Mouse (Mus musculus) liver, adult 2 months (tissue): Measurements from ENCODE around the gene Rab3c. TPM values are rescaled to one million over a fixed set of nuclear protein-coding genes. Genes with fewer than 3 reads are reported as not detected.

Experiments
- DNase-seq: peaks from one replicate; pipeline ENCODE4 v3.0.0-alpha.2; 2011; ENCODE audit warnings: low read depth, low spot score; ENCODE audit errors: extremely low read depth
- H3K27ac ChIP-seq: fragments of 200-500 bp; replicated peaks from 2 replicates; pipeline ENCODE4 v1.5.1; 2012; ENCODE audit warnings: low read depth, mild to moderate bottlenecking, control low read depth, inconsistent platforms, low read length; ENCODE audit not compliant: insufficient read depth
- H3K27me3 ChIP-seq: fragments of 200-500 bp; 2 replicates; pipeline ENCODE4 v1.6.1; 2012; ENCODE audit warnings: mild to moderate bottlenecking, moderate library complexity, low read length, inconsistent platforms; ENCODE audit not compliant: control insufficient read depth, insufficient read depth
- H3K36me3 ChIP-seq: fragments of 200-500 bp; 2 replicates; pipeline ENCODE4 v1.6.1; 2012; ENCODE audit warnings: low read length, inconsistent platforms; ENCODE audit not compliant: control insufficient read depth, insufficient read depth
- H3K4me1 ChIP-seq: fragments of 200-500 bp; 2 replicates; pipeline ENCODE4 v1.6.1; 2011; ENCODE audit warnings: low read length; ENCODE audit not compliant: control insufficient read depth, insufficient read depth
- H3K4me3 ChIP-seq: fragments of 200-500 bp; 2 replicates; pipeline ENCODE4 v1.5.1; 2011; ENCODE audit warnings: low read depth, mild to moderate bottlenecking, control low read depth, low read length, moderate library complexity; ENCODE audit not compliant: insufficient read depth
- H3K79me2 ChIP-seq: fragments of 200-500 bp; 2 replicates; pipeline ENCODE4 v1.6.1; 2012; ENCODE audit warnings: inconsistent platforms, mild to moderate bottlenecking, low read length, moderate library complexity; ENCODE audit not compliant: control insufficient read depth, insufficient read depth
- H3K9ac ChIP-seq: fragments of 200-500 bp; 2 replicates; pipeline ENCODE4 v1.6.1; 2012; ENCODE audit warnings: low read depth, mild to moderate bottlenecking, control low read depth, inconsistent platforms, low read length
- CTCF ChIP-seq: fragments of 200-500 bp; IDR thresholded peaks from 2 replicates; pipeline ENCODE4 v1.5.1; 2011; ENCODE audit warnings: low read depth, low read length, control low read depth
- POLR2A ChIP-seq: fragments of 200-500 bp; IDR thresholded peaks from 2 replicates; pipeline ENCODE4 v1.6.1; 2011; ENCODE audit warnings: low read length, control low read depth; ENCODE audit not compliant: insufficient read depth; ENCODE audit errors: extremely low read depth
- WGBS: fragments of 180-500 bp; shearing (Covaris S2); methylation state at CpG from one replicate; pipeline ENCODE4 v1.1.7; 2018; 5-methylcytosine and 5-hydroxymethylcytosine counted together
- polyA plus RNA-seq: library from polyadenylated mRNA; depleted of rRNA; stranded (reverse); fragments of >200 nt; gene quantifications from 2 replicates; pipeline ENCODE4 v1.2.3, GENCODE M21; 2012
- total RNA-seq: library from RNA; depleted of rRNA; stranded (reverse); fragments of >200 nt; gene quantifications from 2 replicates; pipeline ENCODE4 v1.2.3, GENCODE M21; 2014

Rab3c gene
- total and polyA plus RNA-seq, 2 experiments: 0.09 TPM; not detected in 1

GRCm38 (mm10) chr13:110248481-110248880 is 32.3 kb downstream of the Rab3c start:
- no peak overlapping the region for H3K27ac ChIP-seq
- DNase-seq: no peak
- H3K4me1 ChIP-seq: no peaks in the 10 kb centered on the region
- H3K36me3 ChIP-seq: no peaks in the 10 kb centered on the region
- H3K79me2 ChIP-seq: no peaks in the 10 kb centered on the region
- 76% methylated on average over 2 of the region's 2 CpGs for WGBS
- no peaks in the 10 kb centered on the region for H3K27me3 ChIP-seq
- no peak overlapping the region for H3K4me3 ChIP-seq
- no peak overlapping the region for H3K9ac ChIP-seq
- TF ChIP-seq CTCF: no peak
- TF ChIP-seq POLR2A: no peak

- H3K27ac ChIP-seq: no peak overlapping the region
- H3K9ac ChIP-seq: no peak overlapping the region
- no peaks in the 10 kb centered on the region for H3K79me2 ChIP-seq
- no peaks in the 10 kb centered on the region for H3K4me1 ChIP-seq
- WGBS: 71% methylated on average over 3 of the region's 3 CpGs
- no peaks in the 10 kb centered on the region for H3K36me3 ChIP-seq
- H3K27me3 ChIP-seq: no peaks in the 10 kb centered on the region
- TF ChIP-seq CTCF (no peak), POLR2A (no peak)
- DNase-seq: no peak
- no peak overlapping the region for H3K4me3 ChIP-seq
Observed at GRCm38 (mm10) chr13:110238970-110239369, 41.8 kb downstream of the Rab3c start.

- peak; percentile 34 for DNase-seq
- Histone ChIP-seq H3K4me3 (no peak overlapping the region), H3K27me3 (no peaks in the 10 kb centered on the region), H3K36me3 (no peaks in the 10 kb centered on the region), H3K79me2 (no peaks in the 10 kb centered on the region), H3K9ac (no peak overlapping the region), H3K27ac (no peak overlapping the region), H3K4me1 (no peaks in the 10 kb centered on the region)
- TF ChIP-seq CTCF (no peak), POLR2A (no peak)
- WGBS: 39% methylated on average over 10 of the region's 10 CpGs
Observed at GRCm38 (mm10) chr13:110237209-110237935, 43.4 kb downstream of the Rab3c start.

GRCm38 (mm10) chr13:110233364-110233763 is 47.4 kb downstream of the Rab3c start:
- Histone ChIP-seq H3K4me3 (no peak overlapping the region), H3K36me3 (no peaks in the 10 kb centered on the region), H3K9ac (no peak overlapping the region), H3K79me2 (no peaks in the 10 kb centered on the region), H3K27ac (no peak overlapping the region), H3K27me3 (no peaks in the 10 kb centered on the region), H3K4me1 (no peaks in the 10 kb centered on the region)
- DNase-seq: no peak
- TF ChIP-seq POLR2A (no peak), CTCF (no peak)
- 93% methylated on average over 5 of the region's 5 CpGs for WGBS

GRCm38 (mm10) chr13:110231086-110231688 is 49.6 kb downstream of the Rab3c start:
- no peaks in the 10 kb centered on the region for H3K36me3 ChIP-seq
- H3K9ac ChIP-seq: no peak overlapping the region
- H3K4me1 ChIP-seq: no peaks in the 10 kb centered on the region
- no peak for TF ChIP-seq CTCF
- TF ChIP-seq POLR2A: no peak
- H3K79me2 ChIP-seq: no peaks in the 10 kb centered on the region
- DNase-seq: no peak
- 86% methylated on average over 5 of the region's 5 CpGs for WGBS
- H3K27me3 ChIP-seq: no peaks in the 10 kb centered on the region
- no peak overlapping the region for H3K4me3 ChIP-seq
- no peak overlapping the region for H3K27ac ChIP-seq

GRCm38 (mm10) chr13:110230046-110230445 is 50.8 kb downstream of the Rab3c start:
- whole genome bisulfite sequencing: 72% methylated on average over 4 of the region's 4 CpGs

More at GRCm38 (mm10) chr13:110230046-110230445, 50.8 kb downstream of the Rab3c start:
- H3K27me3 ChIP-seq: no peaks in the 10 kb centered on the region
- TF ChIP-seq CTCF (no peak), POLR2A (no peak)
- no peaks in the 10 kb centered on the region for H3K79me2 ChIP-seq
- no peak overlapping the region for H3K9ac ChIP-seq
- no peak overlapping the region for H3K4me3 ChIP-seq
- no peak overlapping the region for H3K27ac ChIP-seq
- H3K4me1 ChIP-seq: no peaks in the 10 kb centered on the region
- no peak for DNase-seq
- no peaks in the 10 kb centered on the region for H3K36me3 ChIP-seq
